ENCODE assay signal across 9 mouse cellular contexts in genomic region chrX:108536995-108537394, GRCm38 (mm10).
DNase-seq lines count a peak whose midpoint lies in the region; ATAC-seq and TF ChIP-seq lines count a peak whose summit lies in the region.
"Had no signal": no experiment of that assay in that cellular context is flagged by ENCODE, and none has a peak within 500 bp of the region (broad histone marks: within the 10 kb centered on the region; RNA-seq: fewer than 3 reads in every experiment).

No protein-coding gene starts in this region.

- no peak overlapping the region for H3K9ac ChIP-seq in forebrain, embryonic 14.5 days (ENCODE audit: low read length)
- H3K9ac ChIP-seq in forebrain, embryonic 12.5 days: no peak overlapping the region
- no peak overlapping the region for H3K9ac ChIP-seq in hindbrain, postnatal 0 days (replicated peaks; ENCODE audit: low read length)
- no peak overlapping the region for H3K9ac ChIP-seq in liver, postnatal 0 days (replicated peaks)
- no peak overlapping the region for H3K9ac ChIP-seq in stomach, postnatal 0 days (ENCODE audit: low read length)

- H3K27me3 ChIP-seq in forebrain, embryonic 14.5 days (replicated peaks; ENCODE audit: control insufficient read depth, insufficient read depth, low read length): no peaks in the 10 kb centered on the region
- H3K27me3 ChIP-seq in forebrain, embryonic 12.5 days: no peaks in the 10 kb centered on the region
- H3K27me3 ChIP-seq in hindbrain, postnatal 0 days (ENCODE audit: insufficient read depth, low read length): no peaks in the 10 kb centered on the region
- H3K27me3 ChIP-seq in liver, postnatal 0 days (ENCODE audit: insufficient read depth, low read length): no peaks in the 10 kb centered on the region
- H3K27me3 ChIP-seq in stomach, postnatal 0 days (ENCODE audit: control insufficient read depth, insufficient read depth, low read length): no peaks in the 10 kb centered on the region

- peak; percentile 72 for TF ChIP-seq CTCF in hindbrain, postnatal 0 days (IDR thresholded peaks at IDR 0.05; ENCODE audit: low read depth)
- TF ChIP-seq CTCF in liver, postnatal 0 days (IDR thresholded peaks at IDR 0.05; ENCODE audit: low read depth): peak; percentile 73
- peak; percentile 78 for TF ChIP-seq CTCF in stomach, postnatal 0 days (IDR thresholded peaks at IDR 0.05; ENCODE audit: low read depth)

- H3K36me3 ChIP-seq in forebrain, embryonic 14.5 days (ENCODE audit: control insufficient read depth, insufficient read depth, low read length): no peaks in the 10 kb centered on the region
- no peaks in the 10 kb centered on the region for H3K36me3 ChIP-seq in forebrain, embryonic 12.5 days (replicated peaks)
- H3K36me3 ChIP-seq in hindbrain, postnatal 0 days (ENCODE audit: insufficient read depth, low read length): no peaks in the 10 kb centered on the region
- H3K36me3 ChIP-seq in liver, postnatal 0 days (replicated peaks; ENCODE audit: insufficient read depth, low read length): no peaks in the 10 kb centered on the region
- no peaks in the 10 kb centered on the region for H3K36me3 ChIP-seq in stomach, postnatal 0 days (ENCODE audit: control insufficient read depth, insufficient read depth, low read length)

- TF ChIP-seq EP300 in liver, postnatal 0 days (IDR thresholded peaks at IDR 0.05; ENCODE audit: low read depth): no peak
- no peak for TF ChIP-seq EP300 in stomach, postnatal 0 days (optimal IDR thresholded peaks at IDR 0.05)

- no peak overlapping the region for H3K4me2 ChIP-seq in forebrain, embryonic 14.5 days (ENCODE audit: low read length)
- H3K4me2 ChIP-seq in forebrain, embryonic 12.5 days: no peak overlapping the region
- no peak overlapping the region for H3K4me2 ChIP-seq in hindbrain, postnatal 0 days (ENCODE audit: low read depth, low read length)
- H3K4me2 ChIP-seq in liver, postnatal 0 days (ENCODE audit: low read depth, low read length): no peak overlapping the region
- no peak overlapping the region for H3K4me2 ChIP-seq in stomach, postnatal 0 days (replicated peaks; ENCODE audit: low read depth)

- H3K4me3 ChIP-seq in forebrain, embryonic 14.5 days (ENCODE audit: low read depth, low read length): no peak overlapping the region
- H3K4me3 ChIP-seq in forebrain, embryonic 12.5 days (replicated peaks): no peak overlapping the region
- no peak overlapping the region for H3K4me3 ChIP-seq in hindbrain, postnatal 0 days (ENCODE audit: low read length)
- no peak overlapping the region for H3K4me3 ChIP-seq in liver, postnatal 0 days (ENCODE audit: low read depth, low read length)
- H3K4me3 ChIP-seq in stomach, postnatal 0 days (ENCODE audit: low read depth, low read length): no peak overlapping the region

- peak; percentile 57 for DNase-seq in forebrain, embryonic 14.5 days (ENCODE audit: low spot score)
- DNase-seq in right cerebral cortex, adult 18-20 months: peak; percentile 5
- no peak for DNase-seq in right cerebral cortex, postnatal 36 days (ENCODE audit: low spot score in 2 of 2)
- peak; percentile 3 for DNase-seq in cerebellum, adult 11-12 months
- DNase-seq in hindbrain, postnatal 0 days (ENCODE audit: low spot score): peak; percentile 66
- DNase-seq in liver, postnatal 0 days: peak; percentile 17
- DNase-seq in stomach, postnatal 0 days (ENCODE audit: low spot score): peak; percentile 13

- no peaks in the 10 kb centered on the region for H3K9me3 ChIP-seq in forebrain, embryonic 14.5 days (replicated peaks; ENCODE audit: control insufficient read depth, low read length)
- H3K9me3 ChIP-seq in forebrain, embryonic 12.5 days: no peaks in the 10 kb centered on the region
- H3K9me3 ChIP-seq in hindbrain, postnatal 0 days (ENCODE audit: low read length): no peaks in the 10 kb centered on the region
- no peaks in the 10 kb centered on the region for H3K9me3 ChIP-seq in liver, postnatal 0 days (ENCODE audit: low read length)
- no peaks in the 10 kb centered on the region for H3K9me3 ChIP-seq in stomach, postnatal 0 days (ENCODE audit: control insufficient read depth, low read length)

- ATAC-seq in forebrain, embryonic 14.5 days: no peak
- no peak for ATAC-seq in forebrain, embryonic 12.5 days (ENCODE audit: low FRiP score)
- no peak for ATAC-seq in hindbrain, postnatal 0 days
- ATAC-seq in liver, postnatal 0 days: no peak
- ATAC-seq in stomach, postnatal 0 days (ENCODE audit: low FRiP score, low TSS enrichment): no peak

- no peak overlapping the region for H3K27ac ChIP-seq in forebrain, embryonic 14.5 days (ENCODE audit: low read depth, low read length)
- no peak overlapping the region for H3K27ac ChIP-seq in forebrain, embryonic 12.5 days
- H3K27ac ChIP-seq in hindbrain, postnatal 0 days: no peak overlapping the region
- H3K27ac ChIP-seq in liver, postnatal 0 days (ENCODE audit: low read depth): no peak overlapping the region
- H3K27ac ChIP-seq in stomach, postnatal 0 days (replicated peaks): no peak overlapping the region
- H3K27ac ChIP-seq: macrophage had no signal

- WGBS in forebrain, embryonic 14.5 days: 6% methylated on average over 3 of the region's 3 CpGs
- 7% methylated on average over 3 of the region's 3 CpGs for WGBS in forebrain, embryonic 12.5 days
- WGBS in hindbrain, postnatal 0 days: 8% methylated on average over 3 of the region's 3 CpGs
- WGBS in liver, postnatal 0 days (ENCODE audit: insufficient replicate concordance): 4% methylated on average over 3 of the region's 3 CpGs
- WGBS in stomach, postnatal 0 days: 3% methylated on average over 3 of the region's 3 CpGs

- no peaks in the 10 kb centered on the region for H3K4me1 ChIP-seq in forebrain, embryonic 14.5 days (ENCODE audit: control insufficient read depth, insufficient read depth, low read length)
- H3K4me1 ChIP-seq in forebrain, embryonic 12.5 days: no peaks in the 10 kb centered on the region
- H3K4me1 ChIP-seq in hindbrain, postnatal 0 days (ENCODE audit: insufficient read depth, low read length): no peaks in the 10 kb centered on the region
- H3K4me1 ChIP-seq in liver, postnatal 0 days (ENCODE audit: insufficient read depth): no peaks in the 10 kb centered on the region
- no peaks in the 10 kb centered on the region for H3K4me1 ChIP-seq in stomach, postnatal 0 days (replicated peaks; ENCODE audit: control insufficient read depth, insufficient read depth)

Comparison
In these comparisons a context has a peak if more than half of its experiments do, and no peak if none do; other contexts are left out.
1. DNase-seq: peak in forebrain, embryonic 14.5 days (single experiment), right cerebral cortex, adult 18-20 months (single experiment), cerebellum, adult 11-12 months (single experiment), hindbrain, postnatal 0 days (single experiment), liver, postnatal 0 days (single experiment) and stomach, postnatal 0 days (single experiment); none in right cerebral cortex, postnatal 36 days (0 of 2).
2. Peak in every context shown above with its lines, with median percentiles within 50 percentile points of each other: CTCF ChIP-seq.